Mouse (Mus musculus) cerebellum, postnatal 25 days (tissue): ENCODE data around the gene Gatad2b.
"Not testable (repeated sequence)": the region's sequence is repeated elsewhere in the genome, so short reads cannot be mapped to it uniquely, and the experiment has no call there.

Experiments
- DNase-seq, 2 experiments: peaks; one replicate each; pipeline ENCODE4 v3.0.0; 2021; ENCODE audit warnings: mixed read lengths in 2 of 2

Gatad2b gene

DNA sequence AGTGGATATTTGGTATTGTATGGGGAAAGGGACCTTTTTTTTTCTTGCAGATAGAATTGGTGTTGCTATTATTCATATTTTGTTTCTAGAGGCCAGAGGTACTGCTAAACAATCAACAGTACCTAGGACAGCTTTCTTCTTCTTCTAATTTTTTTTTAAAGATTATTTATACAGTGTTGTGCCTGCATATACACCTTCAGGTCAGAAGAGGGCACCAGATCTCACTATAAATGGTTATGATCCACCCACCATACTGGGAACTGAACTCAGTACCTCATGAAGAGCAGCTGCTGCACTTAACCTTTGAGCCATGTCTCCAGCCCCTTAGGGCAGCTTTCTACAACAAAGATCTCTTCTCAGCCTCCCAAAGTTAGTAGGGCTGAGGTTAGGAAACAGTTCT, 20.4 kb downstream of the Gatad2b start:
- DNase-seq: no peak

- DNase-seq: no peak
These were observed 21.3 kb downstream of the Gatad2b start for GRCm38 (mm10) chr3:90314241-90314640.

DNA sequence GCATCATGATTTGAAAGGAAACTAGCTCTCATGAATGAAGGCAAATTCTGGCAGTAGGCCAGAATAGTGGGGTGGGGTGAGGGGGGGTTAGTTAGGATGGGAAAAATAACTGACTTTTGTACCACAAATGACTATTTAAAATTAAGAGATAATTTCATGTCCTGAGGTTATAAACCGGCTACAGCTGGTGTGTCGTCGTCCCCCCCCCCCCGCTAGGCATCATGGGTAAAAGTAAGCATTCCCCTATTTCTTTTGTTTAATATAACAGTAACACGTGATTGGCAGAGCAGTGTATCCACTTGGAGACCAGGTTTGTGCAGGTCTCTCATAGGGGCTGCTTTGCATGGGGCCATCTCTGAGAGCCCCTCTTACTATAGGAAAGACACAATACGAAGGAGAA, 29.3 kb downstream of the Gatad2b start:
- no peak for DNase-seq

- DNase-seq: peak; percentile 72 to 87
These were observed 30.1 kb downstream of the Gatad2b start for GRCm38 (mm10) chr3:90323119-90323518.

DNA sequence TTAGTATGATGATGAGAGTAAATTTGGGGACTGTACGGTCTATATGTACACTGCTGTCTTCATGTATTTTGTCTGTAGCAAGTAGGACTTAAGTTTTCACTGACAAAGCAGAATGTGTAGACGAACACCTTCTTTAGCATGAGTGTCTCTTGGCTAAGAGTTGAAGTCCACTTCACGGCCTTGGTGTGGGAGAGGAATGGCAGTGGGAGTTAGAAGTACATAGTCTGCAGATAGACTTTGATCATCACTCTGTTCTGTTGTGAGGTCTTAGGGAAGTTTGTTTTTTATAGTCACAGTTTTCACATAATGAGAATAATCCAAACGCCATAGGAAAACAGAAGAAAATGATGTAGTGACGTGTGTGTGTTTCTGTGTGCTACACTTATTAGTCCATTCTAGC, 39.5 kb downstream of the Gatad2b start:
- no peak for DNase-seq

- DNase-seq: no peak
These were observed 42.5 kb downstream of the Gatad2b start for GRCm38 (mm10) chr3:90335517-90335916.

- no peak for DNase-seq
These were observed 45.2 kb downstream of the Gatad2b start for GRCm38 (mm10) chr3:90338190-90338589.

- DNase-seq: no peak
These were observed 47.2 kb downstream of the Gatad2b start for GRCm38 (mm10) chr3:90340177-90340576.

DNA sequence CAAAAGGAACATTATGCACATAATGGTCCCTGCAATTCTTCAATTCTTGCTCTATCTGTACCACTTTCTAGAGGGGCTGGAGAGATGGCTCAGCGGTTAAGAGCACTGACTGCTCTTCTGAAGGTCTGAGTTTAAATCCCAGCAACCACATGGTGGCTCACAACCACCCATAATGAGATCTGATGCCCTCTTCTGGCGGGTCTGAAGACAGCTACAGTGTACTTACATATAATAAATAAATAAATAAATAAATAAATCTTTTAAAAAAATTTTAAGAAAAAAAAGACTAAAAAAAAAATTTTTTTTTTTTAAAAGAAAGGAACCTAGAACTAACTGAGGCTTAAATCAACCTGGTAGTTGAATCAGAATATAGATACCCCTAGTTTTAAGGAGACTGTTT, 49.9 kb downstream of the Gatad2b start:
- DNase-seq: not testable (repeated sequence)

GRCm38 (mm10) chr3:90347847-90348246, 54.9 kb downstream of the Gatad2b start:
- no peak for DNase-seq

DNA sequence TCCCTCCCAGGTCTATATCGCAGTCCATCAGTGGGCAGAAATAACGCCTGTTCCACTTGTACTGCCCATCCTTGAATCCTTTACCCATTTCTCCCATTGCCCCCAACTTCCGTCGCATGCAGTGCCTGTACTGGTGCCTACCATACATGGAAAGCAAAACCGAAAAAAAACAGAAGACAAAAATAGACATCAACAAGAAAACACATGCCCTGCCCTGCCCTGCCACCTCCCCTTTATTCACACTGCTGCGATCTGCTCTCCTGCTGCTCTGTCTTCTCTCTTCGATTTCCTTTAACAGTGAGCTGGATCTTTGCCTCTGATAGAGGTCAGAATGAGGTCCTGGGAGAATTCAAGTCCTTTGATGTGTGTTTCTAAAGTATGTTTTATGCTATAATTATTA, 65.0 kb downstream of the Gatad2b start:
- DNase-seq: no peak

DNA sequence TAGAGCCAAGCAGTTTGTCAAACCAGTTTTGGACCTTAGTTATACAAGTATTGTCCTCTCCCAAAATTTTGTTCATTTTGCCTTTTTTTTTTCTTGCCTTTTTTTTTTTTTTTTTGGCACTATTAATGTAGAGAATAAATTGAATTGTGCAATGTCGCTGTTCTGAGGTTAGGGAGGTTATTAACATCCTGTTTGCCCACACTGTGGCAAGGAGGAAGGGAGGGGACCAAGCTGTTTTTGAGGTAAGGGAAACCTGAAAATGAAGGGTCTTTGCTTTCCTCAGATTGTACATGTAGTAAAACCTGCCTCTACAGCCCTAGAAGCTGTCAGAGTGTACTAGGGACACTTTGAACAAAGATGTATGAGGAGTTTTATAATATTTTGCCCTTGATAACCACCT, 66.3 kb downstream of the Gatad2b start:
- no peak for DNase-seq

DNA sequence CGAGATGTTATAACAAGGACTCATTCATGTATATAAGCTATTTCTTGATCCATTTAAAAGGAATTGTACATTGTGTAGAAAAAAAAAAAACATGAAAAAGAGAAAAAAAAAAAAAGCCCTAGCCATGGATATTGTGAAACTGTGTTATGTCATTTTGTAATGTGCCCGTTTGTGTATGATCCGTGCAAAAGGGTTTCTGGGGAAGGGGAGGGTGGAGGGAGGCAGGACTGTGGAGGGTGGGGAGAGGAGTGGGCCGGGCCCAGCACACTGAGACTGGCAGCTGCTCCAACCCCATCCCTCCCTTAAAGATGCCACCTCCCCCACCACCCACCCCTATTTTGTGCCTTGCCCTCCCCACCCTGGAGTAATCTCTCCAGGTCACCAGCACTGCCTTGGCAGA, 68.5 kb downstream of the Gatad2b start:
- DNase-seq: no peak

DNA sequence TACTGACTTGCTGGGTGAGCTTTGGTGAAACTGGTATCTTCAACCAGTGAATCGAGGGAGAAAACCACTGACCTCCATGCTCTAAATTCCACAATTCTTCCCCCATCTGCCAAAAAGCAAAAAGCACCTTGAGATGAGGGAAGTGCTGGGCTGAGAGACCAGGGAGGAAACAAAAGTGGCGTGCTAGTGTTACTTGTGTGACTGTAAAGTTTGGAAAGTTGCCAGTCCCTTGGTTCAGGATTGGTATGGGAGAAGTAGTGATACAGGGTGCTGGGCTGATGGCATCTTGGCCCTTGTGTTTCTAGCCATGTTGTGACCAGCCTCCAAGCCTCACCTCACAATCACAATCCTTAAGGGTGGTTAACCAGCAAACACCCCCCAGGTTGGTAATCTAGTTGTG, 69.4 kb downstream of the Gatad2b start:
- no peak for DNase-seq

DNA sequence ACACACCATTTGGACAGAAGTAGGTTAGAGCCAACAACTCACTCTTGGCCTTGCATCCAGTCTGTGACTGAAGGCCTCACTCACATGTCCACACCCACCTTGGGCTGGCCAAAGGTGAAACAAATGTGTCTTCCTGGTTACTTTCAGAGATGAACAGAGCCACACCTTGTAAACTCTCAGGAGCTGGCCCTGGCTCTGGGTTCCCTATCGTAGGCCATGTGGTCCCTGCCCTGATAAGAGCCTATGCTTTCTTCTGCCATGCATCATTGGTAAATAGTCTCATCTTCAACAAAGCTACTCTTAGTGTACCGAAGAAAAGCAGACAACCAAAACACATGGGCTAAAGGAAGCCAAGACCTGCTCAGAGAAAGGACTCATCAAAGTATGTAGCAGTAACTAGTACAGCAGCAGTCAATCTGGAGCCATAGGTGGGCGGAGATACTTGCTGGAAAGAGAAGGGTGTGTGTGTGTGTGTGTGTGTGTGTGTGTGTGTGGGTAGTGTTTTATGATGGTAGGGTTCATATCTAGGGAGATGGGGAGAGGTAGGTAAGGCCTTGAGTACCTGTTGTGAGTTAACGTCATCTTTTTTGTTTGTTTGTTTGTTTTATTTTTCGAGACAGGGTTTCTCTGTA, 74.1 kb downstream of the Gatad2b start:
- no peak for DNase-seq

DNA sequence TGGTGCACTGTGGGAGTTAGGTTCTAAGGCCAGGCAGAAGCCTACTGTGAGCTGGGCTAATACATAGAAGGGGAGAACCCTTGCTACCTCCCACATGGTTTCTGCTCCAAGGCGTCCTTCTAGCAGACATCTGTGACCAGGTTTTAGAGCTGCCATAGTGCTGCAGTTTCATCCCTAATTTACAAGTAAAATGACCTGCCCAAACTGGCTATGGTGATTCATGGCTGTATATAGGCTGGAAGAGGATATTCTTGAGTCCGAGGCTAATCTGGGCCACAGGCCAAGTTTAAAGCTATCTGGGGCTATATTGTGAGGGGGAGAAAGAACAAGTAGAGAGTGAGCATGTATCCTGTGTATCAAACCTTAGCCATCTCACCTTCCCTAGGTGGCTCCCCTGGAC, 76.1 kb downstream of the Gatad2b start:
- DNase-seq: no peak

- DNase-seq: no peak
These were observed 78.9 kb downstream of the Gatad2b start for GRCm38 (mm10) chr3:90371857-90372256.

- no peak for DNase-seq
These were observed 79.8 kb downstream of the Gatad2b start for GRCm38 (mm10) chr3:90372817-90373216.

GRCm38 (mm10) chr3:90373432-90374028, 80.6 kb downstream of the Gatad2b start:
- DNase-seq: peak; percentile 76 to 91

DNA sequence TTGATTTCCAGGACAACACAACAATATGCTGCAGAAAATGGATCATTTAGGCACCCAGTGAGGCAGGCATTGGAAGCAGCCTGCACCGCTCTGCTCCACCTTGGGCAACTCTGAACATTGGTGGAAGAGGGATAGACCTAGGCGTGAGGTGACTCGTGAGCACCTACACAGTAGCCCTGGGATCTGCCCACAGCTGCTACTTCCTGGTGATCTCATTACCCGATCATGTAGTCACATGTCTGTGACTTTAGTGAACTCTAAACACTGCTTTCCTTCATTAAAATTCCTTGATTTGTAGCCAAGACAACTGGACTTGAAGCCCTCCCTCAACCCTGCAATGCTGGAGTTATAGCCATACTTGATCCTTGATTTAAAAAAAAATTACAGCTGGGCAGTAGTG, 81.4 kb downstream of the Gatad2b start:
- DNase-seq: no peak

DNA sequence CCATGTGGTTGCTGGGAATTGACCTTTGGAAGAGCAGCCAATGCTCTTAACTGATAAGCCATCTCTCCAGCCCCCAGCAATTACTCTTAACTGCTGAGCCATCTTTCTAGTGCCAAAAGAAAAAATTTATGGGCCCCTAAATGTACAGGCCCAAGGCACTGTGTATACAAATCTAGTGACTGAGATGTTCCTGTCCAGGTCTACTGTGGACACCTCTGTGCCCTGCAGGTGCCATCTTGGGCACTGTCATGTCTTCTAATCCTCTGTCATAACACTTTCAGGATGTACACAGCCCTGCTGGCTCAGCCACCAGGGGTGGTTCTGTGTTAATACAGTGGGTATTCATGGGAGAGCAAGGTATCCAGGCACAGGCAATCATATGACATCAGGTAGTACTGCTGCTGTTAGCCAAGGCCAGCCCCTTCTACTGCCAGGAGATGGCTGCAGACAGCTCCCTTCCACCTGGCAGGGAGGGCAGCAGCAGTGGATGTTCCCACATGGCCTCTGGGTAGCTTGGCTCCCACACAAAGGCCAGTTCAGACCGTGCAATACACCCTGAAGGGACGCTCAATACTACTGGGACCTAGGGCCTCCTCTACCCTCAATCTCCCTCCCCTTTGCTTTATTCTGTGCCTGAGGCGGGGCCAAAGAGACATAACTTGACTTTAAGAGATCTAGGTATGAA, 82.7 kb downstream of the Gatad2b start:
- no peak for DNase-seq

- DNase-seq: no peak
These were observed 83.2 kb downstream of the Gatad2b start for GRCm38 (mm10) chr3:90376247-90376585.

DNA sequence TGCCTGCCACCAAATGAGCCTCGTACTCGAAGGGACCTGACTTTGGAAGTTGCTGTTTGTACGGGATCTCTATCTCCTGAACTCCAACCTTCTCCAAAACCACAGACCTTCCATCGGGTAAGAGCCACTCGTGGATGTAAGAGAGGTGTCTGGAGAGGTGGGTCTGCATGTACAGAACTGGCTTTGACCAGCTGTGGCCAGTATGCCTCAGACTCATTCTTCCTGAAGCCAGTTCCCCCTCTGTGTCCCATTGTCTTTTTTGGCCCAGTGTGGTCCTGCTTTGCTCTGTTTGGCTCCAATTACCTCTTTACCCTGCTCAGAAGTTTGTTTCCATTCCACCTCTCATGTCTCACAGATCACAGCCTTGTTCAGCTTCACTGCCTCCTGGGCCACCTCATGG, 85.5 kb downstream of the Gatad2b start:
- no peak for DNase-seq

DNA sequence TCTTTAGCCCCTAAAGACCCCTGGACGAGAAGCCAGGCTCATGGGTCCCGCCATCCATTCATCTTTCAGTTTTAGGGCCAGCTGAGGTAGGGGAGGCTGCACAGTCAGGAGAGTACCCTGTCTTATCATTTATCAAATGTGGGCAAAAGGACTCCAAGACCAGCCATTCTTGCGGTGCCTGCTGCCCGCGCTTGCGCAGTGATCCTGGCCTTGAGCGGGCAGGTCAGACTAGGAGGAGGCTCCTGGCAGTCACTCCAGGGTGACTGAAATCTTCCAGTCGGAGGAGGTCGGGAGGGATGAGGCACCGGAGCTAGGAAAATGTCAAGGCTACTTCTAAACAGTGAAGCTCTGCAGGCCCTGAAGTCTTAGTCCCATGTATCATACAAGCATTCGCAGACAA, 88.7 kb downstream of the Gatad2b start:
- DNase-seq: no peak

- DNase-seq: peak in 1 of 2 experiments; percentile 26
These were observed 90.7 kb downstream of the Gatad2b start for GRCm38 (mm10) chr3:90383690-90384089.
